Mouse (Mus musculus) stomach, embryonic 16.5 days (tissue): Measurements from ENCODE around the gene Bag3. TPM values are rescaled to one million over a fixed set of nuclear protein-coding genes. Genes with fewer than 3 reads are reported as not detected.

ENCODE experiments used
- ATAC-seq: fragments of 200-750 bp; cut with Nextera tagmentation; 2 replicates; pipeline ENCODE4 v1.8.0; 2017; ENCODE audit warnings: moderate number of reproducible peaks, moderate TSS enrichment; ENCODE audit not compliant: insufficient read depth, low FRiP score
- H3K27ac ChIP-seq: fragments of 300-500 bp; sonication (generic); 2 replicates; pipeline ENCODE4 v1.5.1; 2014; ENCODE audit warnings: low read length
- H3K27me3 ChIP-seq: fragments of 300-500 bp; sonication (generic); 2 replicates; pipeline ENCODE4 v1.6.1; 2014; ENCODE audit warnings: low read length, control low read depth, mixed read lengths; ENCODE audit not compliant: control insufficient read depth, insufficient read depth
- H3K36me3 ChIP-seq: fragments of 300-500 bp; sonication (generic); 2 replicates; pipeline ENCODE4 v1.6.1; 2014; ENCODE audit warnings: low read length; ENCODE audit not compliant: control insufficient read depth, insufficient read depth
- H3K4me1 ChIP-seq: fragments of 300-500 bp; sonication (generic); 2 replicates; pipeline ENCODE4 v1.6.1; 2014; ENCODE audit warnings: low read length, control low read depth, mixed read lengths; ENCODE audit not compliant: control insufficient read depth, insufficient read depth
- H3K4me2 ChIP-seq: fragments of 300-500 bp; sonication (generic); 2 replicates; pipeline ENCODE4 v1.6.1; 2014; ENCODE audit warnings: low read depth, low read length, mixed read lengths
- H3K4me3 ChIP-seq: fragments of 300-500 bp; sonication (generic); replicated peaks from 2 replicates; pipeline ENCODE4 v1.5.1; 2014; ENCODE audit warnings: mild to moderate bottlenecking, low read length
- H3K9ac ChIP-seq: fragments of 300-500 bp; sonication (generic); 2 replicates; pipeline ENCODE4 v1.6.1; 2014; ENCODE audit warnings: low read length
- H3K9me3 ChIP-seq: fragments of 300-500 bp; sonication (generic); replicated peaks from 2 replicates; pipeline ENCODE4 v1.6.1; 2016; ENCODE audit warnings: low read length, control low read depth; ENCODE audit not compliant: control insufficient read depth
- WGBS: fragments of 180-500 bp; shearing (Covaris S2); extraction: QIAGEN DNeasy Blood & Tissue Kit; methylation state at CpG from one replicate; pipeline ENCODE4 v1.1.7; 2014; 5-methylcytosine and 5-hydroxymethylcytosine counted together
- polyA plus RNA-seq: library from polyadenylated mRNA; unstranded; fragments of >200 nt; fragmentation: Nextera tagmentation; extraction: Ambion mirVana; gene quantifications from 2 replicates; pipeline ENCODE4 v1.2.1, GENCODE M21; 2015

Bag3 gene
- polyA plus RNA-seq, 1 experiment from 2014 or later, result 17.4 TPM

GRCm38 (mm10) chr7:128580318-128580717 is 56.9 kb downstream of the Bag3 start:
- WGBS, result 88% methylated on average over 6 of the region's 6 CpGs
- Histone ChIP-seq H3K9me3 (no peaks in the 10 kb centered on the region), H3K4me1 (peaks cover 6% of the 10 kb centered on the region; the same call in 1 of the 2 replicates), H3K4me3 (no peak overlapping the region), H3K36me3 (no peaks in the 10 kb centered on the region), H3K27ac (no peak overlapping the region), H3K9ac (no peak overlapping the region), H3K4me2 (no peak overlapping the region), H3K27me3 (no peaks in the 10 kb centered on the region)
- ATAC-seq, result no peak

- H3K4me1 ChIP-seq, result peaks cover 6% of the 10 kb centered on the region; the same call in 1 of the 2 replicates
- no peaks in the 10 kb centered on the region for H3K9me3 ChIP-seq
- no peak overlapping the region for H3K4me3 ChIP-seq
- H3K27me3 ChIP-seq, result no peaks in the 10 kb centered on the region
- H3K27ac ChIP-seq, result no peak overlapping the region
- 69% methylated on average over 15 of the region's 15 CpGs for WGBS
- H3K36me3 ChIP-seq, result no peaks in the 10 kb centered on the region
- no peak overlapping the region for H3K9ac ChIP-seq
- 0 out of 2 replicates have a peak, but pooled peaks have one; percentile 40 for ATAC-seq
- no peak overlapping the region for H3K4me2 ChIP-seq
Measured at GRCm38 (mm10) chr7:128581864-128582484, 58.6 kb downstream of the Bag3 start.

DNA sequence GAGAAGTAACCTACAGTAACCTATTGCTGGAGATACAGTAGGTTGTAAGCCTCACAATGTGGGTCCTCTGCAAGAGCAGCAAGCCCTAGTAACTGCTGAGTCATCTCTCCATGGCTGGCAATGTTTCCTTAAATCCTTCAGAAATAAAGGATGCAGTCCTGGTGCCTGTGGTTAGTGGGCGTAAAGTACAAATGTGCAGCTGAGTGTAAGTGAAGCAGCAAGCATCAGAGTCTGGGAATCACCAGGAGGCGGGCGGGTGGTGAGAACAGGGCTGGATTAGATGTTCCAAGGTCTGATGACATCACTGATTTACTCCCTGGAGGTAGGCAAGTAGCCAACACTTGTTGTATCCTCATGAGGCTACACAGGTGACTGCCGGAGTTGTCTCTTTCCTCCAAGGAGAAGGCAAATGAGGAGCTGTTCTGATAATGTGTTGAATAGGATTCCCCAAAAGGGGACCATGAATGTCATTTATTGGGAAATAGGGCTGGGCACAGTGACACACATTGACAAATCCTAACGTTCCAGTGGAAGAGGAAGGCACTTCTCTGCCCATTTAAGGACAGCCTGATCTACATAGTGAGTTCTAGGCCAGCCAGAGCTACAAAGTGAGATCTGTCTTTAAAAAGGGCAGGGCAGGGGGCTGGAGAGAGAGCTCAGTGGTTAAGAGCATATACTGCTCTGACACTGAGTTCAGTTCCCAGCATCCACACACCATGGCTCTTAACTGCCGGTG is 60.0 kb downstream of the Bag3 start:
- Histone ChIP-seq H3K4me3 (no peak overlapping the region), H3K9me3 (no peaks in the 10 kb centered on the region), H3K4me1 (peaks cover 6% of the 10 kb centered on the region; the same call in 1 of the 2 replicates), H3K27me3 (no peaks in the 10 kb centered on the region), H3K4me2 (no peak overlapping the region), H3K27ac (no peak overlapping the region), H3K9ac (no peak overlapping the region), H3K36me3 (no peaks in the 10 kb centered on the region)
- 72% methylated on average over 6 of the region's 6 CpGs for WGBS
- ATAC-seq, result peak; percentile 23; the same call in 1 of the 2 replicates

DNA sequence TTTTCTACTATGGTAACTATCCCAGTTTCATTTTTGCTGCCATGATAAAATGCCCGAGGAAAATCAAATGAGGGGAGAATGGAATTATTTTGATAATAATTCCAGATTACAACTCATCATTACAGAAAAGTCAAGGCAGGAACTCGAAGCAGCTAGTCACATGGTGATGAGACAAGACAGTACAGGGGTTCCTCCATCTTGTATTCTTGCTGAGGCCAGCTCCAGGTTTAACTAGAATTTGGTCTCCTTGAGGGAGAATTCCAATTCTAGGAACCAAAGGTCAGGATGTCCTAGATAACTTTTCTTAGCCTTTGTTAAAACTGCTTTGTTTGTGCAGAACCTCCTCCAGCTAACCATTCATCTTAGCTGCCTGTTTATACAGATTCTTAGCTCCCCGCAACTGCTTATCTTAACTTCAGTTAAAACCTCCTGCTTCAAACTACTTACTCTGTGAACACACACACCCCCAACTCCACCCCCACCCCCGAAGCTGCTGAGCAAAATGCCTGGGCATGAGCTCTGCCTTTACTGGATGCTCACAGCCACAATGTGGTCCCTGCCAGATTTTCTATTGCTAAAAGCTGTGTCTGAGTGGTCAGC is 64.0 kb downstream of the Bag3 start:
- Histone ChIP-seq H3K36me3 (no peaks in the 10 kb centered on the region), H3K9ac (no peak overlapping the region), H3K4me2 (no peak overlapping the region), H3K9me3 (no peaks in the 10 kb centered on the region), H3K27me3 (no peaks in the 10 kb centered on the region), H3K27ac (peak overlapping the region; percentile 10; the same call in 1 of the 2 replicates), H3K4me3 (no peak overlapping the region), H3K4me1 (peaks cover 8% of the 10 kb centered on the region)
- ATAC-seq, result no peak
- 45% methylated on average over 4 of the region's 4 CpGs for WGBS

- peak; percentile 60 for ATAC-seq
- 15% methylated on average over 9 of the region's 9 CpGs for WGBS
- no peaks in the 10 kb centered on the region for H3K36me3 ChIP-seq
Measured at GRCm38 (mm10) chr7:128591345-128592084, 68.1 kb downstream of the Bag3 start.

GRCm38 (mm10) chr7:128592118-128592935 is 68.9 kb downstream of the Bag3 start:
- H3K27ac ChIP-seq, result peak overlapping the region; percentile 63
- H3K4me1 ChIP-seq, result peaks cover 8% of the 10 kb centered on the region
- H3K9me3 ChIP-seq, result no peaks in the 10 kb centered on the region
- H3K9ac ChIP-seq, result peak overlapping the region; percentile 56
- H3K4me2 ChIP-seq, result peak overlapping the region; percentile 56
- peak overlapping the region; percentile 24 for H3K4me3 ChIP-seq
- peak; percentile 44; the same call in 1 of the 2 replicates for ATAC-seq
- no peaks in the 10 kb centered on the region for H3K36me3 ChIP-seq
- H3K27me3 ChIP-seq, result no peaks in the 10 kb centered on the region
- 10% methylated on average over 21 of the region's 21 CpGs for WGBS

More at GRCm38 (mm10) chr7:128591345-128592084, 68.1 kb downstream of the Bag3 start:
- Histone ChIP-seq H3K4me1 (peaks cover 8% of the 10 kb centered on the region), H3K27me3 (no peaks in the 10 kb centered on the region), H3K9ac (0 out of 2 replicates have a peak overlapping the region, but pooled peaks have one; percentile 12), H3K4me3 (no peak overlapping the region), H3K4me2 (peak overlapping the region; percentile 4; the same call in 1 of the 2 replicates), H3K9me3 (no peaks in the 10 kb centered on the region), H3K27ac (peak overlapping the region; percentile 63)

DNA sequence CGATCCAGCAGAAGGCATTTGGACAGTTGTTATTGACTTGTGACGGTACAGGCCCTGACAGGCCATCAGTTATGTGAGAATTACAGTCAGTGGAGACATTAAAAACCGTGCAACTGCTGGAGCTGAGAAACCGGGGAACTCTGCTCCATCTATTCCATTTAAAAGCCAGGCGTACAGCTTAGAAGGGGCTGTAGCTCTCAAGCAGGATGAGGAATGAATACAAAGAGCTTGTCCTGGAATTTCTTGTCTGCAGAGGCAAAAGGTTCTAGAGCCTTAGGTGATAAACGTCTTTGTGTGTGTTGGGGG is 69.5 kb downstream of the Bag3 start:
- Histone ChIP-seq H3K4me1 (peaks cover 8% of the 10 kb centered on the region), H3K4me2 (peak overlapping the region; percentile 56; the same call in 1 of the 2 replicates), H3K27me3 (no peaks in the 10 kb centered on the region), H3K27ac (peak overlapping the region; percentile 63; the same call in 1 of the 2 replicates), H3K36me3 (no peaks in the 10 kb centered on the region), H3K9ac (no peak overlapping the region), H3K4me3 (no peak overlapping the region; the same call in 1 of the 2 replicates), H3K9me3 (no peaks in the 10 kb centered on the region)
- no peak for ATAC-seq
- 17% methylated on average over 6 of the region's 6 CpGs for WGBS

DNA sequence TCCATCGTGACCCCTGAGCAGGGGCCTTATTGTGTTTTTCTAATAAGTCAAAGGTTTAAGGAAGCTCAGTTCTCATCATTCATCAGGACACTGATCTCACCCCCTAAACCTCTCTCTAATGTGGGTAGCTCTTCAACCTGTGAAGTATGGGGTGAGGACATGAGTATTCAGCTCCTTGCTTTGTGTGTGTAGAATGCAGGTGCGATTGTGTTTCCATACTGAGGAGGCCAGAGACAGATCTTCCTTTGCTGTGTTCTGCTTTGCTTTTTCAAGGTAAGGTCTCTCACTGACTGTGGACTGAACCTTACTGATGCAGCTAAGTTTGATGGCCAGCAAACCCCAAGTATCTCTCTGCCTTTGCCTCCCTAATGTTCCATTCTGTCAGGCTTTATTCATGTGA is 72.9 kb downstream of the Bag3 start:
- H3K4me1 ChIP-seq, result peaks cover 7% of the 10 kb centered on the region
- WGBS, result 88% methylated on average over 2 of the region's 2 CpGs

More for the DNA sequence above, 72.9 kb downstream of the Bag3 start:
- no peak overlapping the region for H3K4me2 ChIP-seq
- H3K4me3 ChIP-seq, result no peak overlapping the region
- H3K9me3 ChIP-seq, result no peaks in the 10 kb centered on the region
- H3K36me3 ChIP-seq, result no peaks in the 10 kb centered on the region
- no peaks in the 10 kb centered on the region for H3K27me3 ChIP-seq
- H3K27ac ChIP-seq, result no peak overlapping the region
- ATAC-seq, result no peak
- no peak overlapping the region for H3K9ac ChIP-seq
